Mouse (Mus musculus): ENCODE data around the gene Eif2ak1. TPM values are rescaled to one million over a fixed set of nuclear protein-coding genes. Genes with fewer than 3 reads are reported as not detected.
A peak's percentile ranks its signal among the peaks of the same experiment; 100 is the strongest.
"Not testable (repeated sequence)": the region's sequence is repeated elsewhere in the genome, so short reads cannot be mapped to it uniquely, and the experiment has no call there.

The Eif2ak1 gene
- 45.8 and 46.3 TPM in 2 replicates for total RNA-seq (2017)

DNA sequence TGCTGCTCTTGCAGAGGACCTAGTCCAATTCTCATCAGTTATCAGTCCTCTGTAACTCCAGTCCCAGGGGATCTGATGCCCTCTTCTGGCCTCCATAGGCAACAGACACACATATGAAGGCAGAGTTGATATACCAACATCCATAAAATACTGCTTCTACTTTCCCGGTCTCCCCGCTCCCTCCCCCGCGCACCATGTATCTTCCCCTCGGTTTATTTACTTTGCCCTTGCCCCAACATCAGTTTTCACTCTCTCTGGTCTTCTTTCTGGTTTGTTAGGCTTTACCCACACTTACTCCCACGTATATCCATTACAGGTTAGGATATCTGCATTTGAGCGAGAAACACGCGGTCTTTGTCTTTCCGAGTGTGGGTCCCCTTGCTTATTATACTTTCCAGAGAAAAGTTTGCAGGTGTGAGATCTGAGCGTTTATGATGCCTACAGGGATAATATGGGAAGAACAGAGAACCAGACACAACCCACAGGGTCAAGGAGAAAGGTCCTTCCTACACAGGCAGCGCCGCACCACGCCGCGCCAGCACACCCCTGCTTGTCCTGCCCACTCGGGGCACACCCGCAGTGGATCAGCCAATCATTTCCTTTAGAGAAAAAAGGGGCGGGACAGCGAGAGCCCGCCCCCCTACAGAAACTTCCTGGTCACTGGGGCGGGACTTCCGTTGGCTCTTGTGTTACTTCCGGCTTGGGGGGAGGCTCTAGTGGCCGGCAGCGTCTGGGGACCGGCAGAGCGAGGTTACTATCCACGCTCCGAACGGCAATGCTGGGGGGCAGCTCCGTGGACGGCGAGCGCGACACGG is at the start of gene Eif2ak1:
Eif2ak1 (plus strand) TSS at position 673 of the 815 bp plus-strand sequence.
- peak; percentile 99 for ATAC-seq (ENCODE audit: extremely low read depth, insufficient number of reproducible peaks, low FRiP score, poor library complexity, severe bottlenecking)

DNA sequence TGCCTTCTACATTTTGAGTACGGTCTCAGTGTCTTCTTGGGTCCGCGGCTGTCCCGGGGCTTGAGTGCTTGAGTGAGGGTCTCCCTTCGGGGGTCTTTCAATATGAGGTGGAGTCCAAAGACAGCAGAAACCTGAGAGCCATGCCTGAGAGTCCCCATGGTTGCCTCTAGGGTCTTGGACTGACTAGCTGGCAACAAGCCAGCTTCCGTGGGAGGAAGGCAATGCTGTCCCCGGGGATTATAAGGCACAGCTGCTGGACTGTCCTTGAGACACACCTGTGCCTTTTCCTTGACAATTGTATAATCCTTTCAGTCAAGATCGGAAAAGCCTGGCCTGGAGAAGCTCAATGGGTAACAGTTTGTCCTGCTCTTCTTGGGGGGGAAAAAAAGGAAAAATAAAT is 35.6 kb upstream of the Eif2ak1 start:
- ATAC-seq (ENCODE audit: extremely low read depth, insufficient number of reproducible peaks, low FRiP score, poor library complexity, severe bottlenecking), result no peak

DNA sequence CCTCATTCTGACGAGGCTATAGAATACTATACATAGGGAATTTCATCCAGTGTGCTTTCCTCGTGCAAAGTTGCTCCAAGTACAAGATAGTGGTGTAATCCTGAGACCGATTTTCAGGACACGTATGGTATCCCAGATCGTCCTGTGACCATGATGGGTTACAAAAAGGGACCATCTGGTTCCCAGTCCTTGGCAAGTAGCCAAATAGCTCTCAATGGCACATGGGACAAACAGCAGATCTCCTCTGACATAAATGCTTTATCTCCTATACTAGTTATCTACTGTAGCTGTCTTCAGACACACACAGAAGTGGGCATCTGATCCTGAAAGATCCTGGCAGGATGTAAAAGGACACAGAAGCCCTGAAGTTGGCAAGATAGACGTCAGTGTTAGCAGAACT is 32.2 kb upstream of the Eif2ak1 start:
- no peak for ATAC-seq (ENCODE audit: extremely low read depth, insufficient number of reproducible peaks, low FRiP score, poor library complexity, severe bottlenecking)

DNA sequence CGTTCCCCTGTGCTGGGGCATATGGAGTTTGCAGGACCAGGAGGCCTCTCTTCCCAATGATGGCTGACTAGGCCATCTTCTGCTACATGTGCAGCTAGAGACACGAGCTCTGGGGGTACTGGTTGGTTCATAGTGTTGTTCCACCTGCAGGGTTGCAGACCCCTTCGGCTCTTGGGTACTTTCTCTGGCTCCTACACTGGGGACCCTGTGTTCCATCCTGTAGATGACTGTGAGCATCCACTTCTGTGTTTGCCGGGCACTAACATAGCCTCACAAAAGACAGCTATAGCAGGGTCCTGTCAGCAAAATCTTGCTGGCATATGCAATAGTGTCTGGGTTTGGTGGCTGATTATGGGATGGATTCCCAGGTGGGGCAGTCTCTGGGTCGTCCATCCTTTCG is 16.4 kb upstream of the Eif2ak1 start:
- not testable (repeated sequence) for ATAC-seq (ENCODE audit: extremely low read depth, insufficient number of reproducible peaks, low FRiP score, poor library complexity, severe bottlenecking)

DNA sequence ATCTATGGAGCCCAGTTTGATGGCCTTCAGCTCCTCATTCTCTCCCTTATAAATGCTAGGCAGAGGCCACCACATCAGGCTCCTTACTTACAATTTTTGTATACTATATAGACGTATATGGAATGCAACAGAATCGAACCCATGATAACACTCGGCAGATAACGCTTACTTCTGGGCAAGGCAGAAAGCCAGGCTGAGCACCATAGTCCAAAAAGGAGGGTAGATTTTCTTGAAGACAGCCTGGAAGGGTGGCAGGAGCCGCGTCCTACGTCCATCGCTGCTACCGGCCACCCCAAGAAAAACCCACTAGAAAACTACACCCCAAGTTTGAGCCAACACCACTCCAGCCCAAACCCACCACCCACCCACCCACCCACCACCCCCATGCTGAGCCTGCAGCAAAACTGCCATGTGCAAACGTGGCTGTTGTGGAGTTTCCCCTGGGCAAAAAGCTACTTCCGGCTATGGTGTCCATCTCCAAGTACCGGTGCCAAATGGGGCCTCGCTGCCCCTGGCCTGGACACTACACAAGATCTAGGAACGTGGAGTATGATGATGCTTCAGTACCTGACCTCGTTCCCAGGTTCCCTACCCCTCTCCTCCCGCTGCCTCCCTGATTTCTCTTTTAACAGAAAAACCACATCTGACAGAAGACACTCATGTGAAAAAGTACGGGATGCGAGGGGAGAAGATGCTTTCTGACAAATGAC is 13.4 kb upstream of the Eif2ak1 start:
- no peak for ATAC-seq (ENCODE audit: extremely low read depth, insufficient number of reproducible peaks, low FRiP score, poor library complexity, severe bottlenecking)

DNA sequence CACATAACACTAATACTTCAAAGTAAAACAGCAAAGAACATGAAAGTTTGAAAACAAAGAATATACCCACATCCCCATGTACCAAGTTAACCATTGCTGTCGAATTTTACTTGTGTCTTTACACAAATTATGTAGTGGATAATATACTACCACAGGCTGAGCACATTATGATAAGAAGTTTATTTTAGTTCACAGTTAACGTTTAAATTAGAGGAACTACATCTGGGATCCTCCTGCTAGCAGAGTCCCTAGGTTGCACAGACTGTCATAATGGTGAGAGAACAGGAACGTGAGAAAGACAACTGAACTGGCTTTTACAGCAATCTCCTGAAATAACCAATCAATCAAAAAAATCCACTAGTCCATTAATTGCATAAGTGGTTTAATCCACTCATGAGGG is 10.3 kb upstream of the Eif2ak1 start:
- no peak for ATAC-seq (ENCODE audit: extremely low read depth, insufficient number of reproducible peaks, low FRiP score, poor library complexity, severe bottlenecking)

DNA sequence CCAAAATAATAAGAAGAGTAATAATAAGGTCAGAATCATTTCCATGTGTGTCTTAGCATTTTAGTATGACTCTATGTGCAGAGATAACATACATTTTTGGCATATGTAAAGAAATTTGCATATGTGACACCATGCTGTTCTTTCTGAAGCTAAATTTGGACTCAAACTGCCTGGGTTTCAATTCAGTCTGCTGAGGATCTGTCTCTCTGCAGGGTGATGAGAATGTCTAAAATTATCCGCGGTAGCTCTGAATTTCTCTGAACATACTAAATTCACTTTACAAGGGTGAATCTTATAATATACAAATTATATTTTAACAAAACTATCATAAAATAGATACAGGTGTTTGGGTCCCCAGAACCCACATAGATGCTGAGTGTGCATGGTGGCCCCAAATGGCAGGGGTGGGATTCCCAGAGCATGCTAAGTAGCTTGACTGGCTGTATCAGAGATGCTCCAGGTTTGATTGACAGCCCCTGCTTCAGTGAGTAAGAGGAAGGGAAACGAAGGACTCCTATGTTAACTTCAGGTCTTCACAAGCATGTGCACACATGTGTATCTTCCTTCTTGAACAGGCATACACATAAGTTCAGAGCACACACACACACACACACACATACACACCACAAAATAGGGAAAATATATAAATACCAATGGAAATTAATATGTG is 8.0 kb upstream of the Eif2ak1 start:
- no peak for ATAC-seq (ENCODE audit: extremely low read depth, insufficient number of reproducible peaks, low FRiP score, poor library complexity, severe bottlenecking)

DNA sequence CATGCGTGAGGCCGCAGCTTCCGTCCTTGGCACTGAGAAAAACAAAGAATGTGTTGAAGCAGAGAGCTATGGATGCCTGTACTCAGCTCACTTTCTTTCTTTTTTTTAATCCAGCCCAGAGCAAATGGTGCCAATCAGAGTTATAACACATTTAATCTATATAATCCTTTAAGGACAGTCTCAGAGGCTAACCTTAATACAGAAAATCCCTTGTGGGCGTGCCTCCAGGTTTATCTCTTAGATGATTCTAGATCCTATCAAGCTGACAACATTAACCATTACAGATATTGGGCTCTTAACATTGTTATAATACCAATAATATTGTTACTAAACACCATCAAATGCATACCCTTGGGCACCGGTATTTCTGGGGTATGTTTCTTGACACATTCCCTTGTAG is 5.9 kb upstream of the Eif2ak1 start:
- ATAC-seq (ENCODE audit: extremely low read depth, insufficient number of reproducible peaks, low FRiP score, poor library complexity, severe bottlenecking), result no peak

DNA sequence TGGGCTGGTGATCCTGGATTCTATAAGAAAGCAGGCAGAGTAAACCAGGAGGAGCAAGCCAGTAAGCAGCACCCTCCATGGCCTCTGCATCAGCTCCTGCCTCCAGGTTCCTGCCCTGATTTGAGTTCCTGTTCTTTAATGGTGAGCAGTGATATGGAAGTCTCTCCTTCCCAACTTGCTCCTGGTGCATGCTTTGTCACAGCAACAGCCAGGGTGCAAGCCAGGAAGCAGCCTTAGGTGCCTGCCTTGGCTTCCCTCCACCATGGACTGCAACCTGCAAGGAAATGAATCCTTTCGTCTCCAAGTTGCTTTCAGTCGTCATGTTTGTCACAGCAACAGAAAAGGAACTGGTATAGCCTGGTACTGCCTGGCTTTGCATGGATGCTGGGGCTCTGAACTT is 3.0 kb upstream of the Eif2ak1 start:
- no peak for ATAC-seq (ENCODE audit: extremely low read depth, insufficient number of reproducible peaks, low FRiP score, poor library complexity, severe bottlenecking)

DNA sequence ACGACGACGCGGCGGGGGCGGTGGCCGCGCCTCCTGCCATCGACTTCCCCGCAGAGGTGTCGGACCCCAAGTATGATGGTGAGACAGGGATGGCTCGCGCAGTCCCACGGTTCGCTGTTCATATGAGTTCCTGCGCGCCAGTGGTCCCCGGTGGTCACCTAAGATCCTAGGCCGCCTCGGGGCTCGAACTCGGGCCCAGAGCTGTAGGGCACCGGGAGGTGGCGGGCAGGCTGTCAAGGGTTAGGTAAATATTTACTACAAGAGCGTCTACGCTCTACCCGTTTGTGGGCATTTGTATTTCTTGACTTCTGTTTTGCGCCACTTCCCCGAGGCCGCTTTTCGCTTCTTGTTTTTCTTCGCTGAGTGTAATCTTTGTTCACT is 333 bp downstream of the Eif2ak1 start:
- ATAC-seq (ENCODE audit: extremely low read depth, insufficient number of reproducible peaks, low FRiP score, poor library complexity, severe bottlenecking), result 0 out of 2 replicates have a peak, but pooled peaks have one; percentile 13

DNA sequence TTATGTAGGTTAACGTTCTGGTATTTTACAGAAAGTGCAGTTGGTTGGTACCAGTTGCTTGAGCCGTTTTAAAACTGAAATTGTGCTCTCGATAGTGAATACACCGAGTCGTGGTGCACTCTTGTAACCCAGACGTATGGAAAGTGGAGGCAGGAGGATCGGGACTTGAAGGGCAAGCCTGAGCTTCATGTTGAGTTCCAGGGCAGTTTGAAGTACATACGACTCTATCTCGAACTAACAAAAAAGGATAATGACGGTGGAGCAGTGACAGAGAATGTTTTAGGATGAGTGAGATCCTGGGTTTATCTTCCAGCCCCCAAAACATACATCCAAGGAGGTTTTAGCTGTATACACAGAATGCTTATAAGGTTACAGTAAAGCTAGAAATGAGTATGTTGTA is 873 bp downstream of the Eif2ak1 start:
- no peak for ATAC-seq (ENCODE audit: extremely low read depth, insufficient number of reproducible peaks, low FRiP score, poor library complexity, severe bottlenecking)

DNA sequence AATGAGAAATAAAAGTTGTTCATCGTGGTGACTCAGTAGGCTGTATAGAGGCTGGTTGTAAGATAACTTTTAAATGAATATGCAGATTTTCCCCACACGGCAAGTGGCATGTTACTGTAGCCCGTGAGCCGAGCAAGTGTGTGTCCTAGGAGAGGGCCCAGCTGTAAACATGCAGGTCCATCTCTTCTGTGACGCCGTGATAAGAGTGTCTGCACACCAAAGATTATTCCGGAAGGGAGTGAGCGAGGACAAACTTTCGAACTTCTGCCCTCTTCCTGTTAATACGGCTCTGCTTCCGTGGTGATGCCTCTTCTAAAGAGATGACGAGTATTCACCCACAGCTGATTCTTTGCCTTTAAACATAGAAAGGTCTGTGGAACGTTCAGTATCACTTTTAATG is 1.4 kb downstream of the Eif2ak1 start:
- ATAC-seq (ENCODE audit: extremely low read depth, insufficient number of reproducible peaks, low FRiP score, poor library complexity, severe bottlenecking), result no peak

DNA sequence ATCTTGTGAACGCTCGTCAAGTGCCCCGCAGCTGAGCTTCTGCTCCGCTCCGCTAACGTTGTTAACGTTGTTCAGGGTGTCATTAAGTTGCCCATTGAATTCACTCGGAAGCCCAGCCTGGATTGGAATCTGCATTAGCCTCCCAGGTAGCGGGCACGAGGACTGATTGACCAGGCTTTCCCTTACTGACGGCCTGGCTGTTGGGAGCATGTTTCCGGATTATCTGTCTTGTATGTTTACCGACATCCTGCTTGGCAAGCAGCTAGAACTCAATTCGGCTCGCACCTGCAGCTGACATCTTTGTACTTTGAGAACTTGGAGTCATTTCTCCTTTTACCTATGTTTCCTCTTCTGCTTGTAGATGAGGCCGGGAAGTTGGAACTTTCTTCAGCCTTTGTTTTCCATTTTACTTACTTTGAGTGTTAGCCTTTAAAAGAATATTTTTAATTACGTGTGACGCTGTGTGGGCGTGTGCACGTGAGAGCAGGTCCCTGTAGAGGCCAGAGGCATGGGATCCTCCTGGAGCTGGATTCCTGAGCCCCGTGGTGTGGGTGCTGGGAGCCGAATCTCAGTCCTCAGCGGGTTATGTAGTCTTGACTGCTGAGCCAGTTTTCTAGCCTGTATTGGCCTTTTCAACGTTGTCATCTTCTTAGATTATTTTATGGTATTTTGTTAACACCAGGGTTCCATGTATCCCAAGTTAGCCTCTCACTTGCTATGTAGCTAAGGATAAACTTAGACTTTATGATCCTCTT is 2.5 kb downstream of the Eif2ak1 start:
- no peak for ATAC-seq (ENCODE audit: extremely low read depth, insufficient number of reproducible peaks, low FRiP score, poor library complexity, severe bottlenecking)

DNA sequence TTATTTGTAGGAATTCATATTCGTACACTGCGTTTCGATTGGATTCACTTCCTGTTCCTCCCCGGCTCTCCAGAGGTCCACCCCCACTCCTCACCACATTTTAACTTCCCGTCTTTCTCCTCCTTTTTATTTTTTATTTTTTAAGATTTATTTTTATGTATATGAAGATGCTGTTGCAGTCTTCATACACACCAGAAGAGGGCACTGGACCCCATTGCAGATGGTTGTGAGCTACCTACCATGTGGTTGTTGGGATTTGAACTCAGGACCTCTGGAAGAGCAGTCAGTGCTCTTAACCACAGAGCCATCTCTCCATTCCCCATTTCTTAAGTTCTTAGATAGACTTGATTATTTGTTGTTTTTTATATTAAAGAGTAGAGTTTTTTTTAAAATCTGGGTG is 3.2 kb downstream of the Eif2ak1 start:
- no peak for ATAC-seq (ENCODE audit: extremely low read depth, insufficient number of reproducible peaks, low FRiP score, poor library complexity, severe bottlenecking)

DNA sequence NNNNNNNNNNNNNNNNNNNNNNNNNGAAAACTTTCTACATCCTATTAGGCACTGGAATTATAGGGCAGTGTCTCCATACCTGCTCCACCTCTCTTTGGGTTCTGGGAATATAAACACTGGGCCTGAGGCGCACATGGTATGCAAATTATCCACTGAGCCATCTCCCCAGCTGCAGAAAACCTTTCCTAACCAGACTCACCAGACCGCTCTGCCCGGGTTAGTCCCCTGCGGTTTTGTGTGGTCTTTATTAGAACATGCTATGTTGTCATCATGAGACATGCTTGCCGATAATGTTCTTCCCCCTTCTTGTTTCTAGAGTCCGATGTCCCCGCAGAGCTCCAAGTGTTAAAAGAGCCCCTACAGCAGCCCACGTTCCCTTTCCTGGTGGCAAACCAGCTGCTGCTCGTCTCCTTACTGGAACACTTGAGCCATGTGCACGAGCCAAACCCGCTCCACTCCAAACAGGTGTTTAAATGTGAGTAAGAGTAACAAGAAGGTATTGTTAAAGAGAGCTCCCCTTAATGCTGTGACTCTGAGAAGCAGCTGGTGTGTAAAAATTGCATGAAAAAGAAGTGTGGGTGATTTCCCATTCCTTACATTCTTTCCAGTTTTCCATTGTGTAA is 54.1 kb downstream of the Eif2ak1 start:
- ATAC-seq (ENCODE audit: extremely low read depth, insufficient number of reproducible peaks, low FRiP score, poor library complexity, severe bottlenecking), result 0 out of 2 replicates have a peak, but pooled peaks have one; percentile 16

DNA sequence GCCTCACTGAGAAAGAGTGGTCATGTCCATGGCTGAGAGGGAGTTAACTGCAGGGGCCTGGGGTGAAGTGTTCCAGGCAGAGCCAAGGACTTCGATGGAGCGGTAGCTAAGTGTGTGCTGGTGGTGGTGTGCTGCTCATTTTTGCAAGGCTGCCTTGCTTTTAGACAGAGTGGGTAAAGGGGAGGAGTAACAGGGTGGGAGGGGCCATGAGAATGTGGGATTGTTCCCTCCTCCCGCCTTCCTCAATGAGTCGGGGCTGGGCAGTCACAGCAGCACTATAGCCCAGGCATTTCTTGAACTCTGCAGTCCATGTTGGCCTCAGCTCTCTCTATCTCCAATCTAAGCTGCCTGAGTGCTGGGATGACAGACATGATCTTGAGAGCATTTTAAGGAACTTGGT is 57.0 kb downstream of the Eif2ak1 start:
- ATAC-seq (ENCODE audit: extremely low read depth, insufficient number of reproducible peaks, low FRiP score, poor library complexity, severe bottlenecking), result no peak

DNA sequence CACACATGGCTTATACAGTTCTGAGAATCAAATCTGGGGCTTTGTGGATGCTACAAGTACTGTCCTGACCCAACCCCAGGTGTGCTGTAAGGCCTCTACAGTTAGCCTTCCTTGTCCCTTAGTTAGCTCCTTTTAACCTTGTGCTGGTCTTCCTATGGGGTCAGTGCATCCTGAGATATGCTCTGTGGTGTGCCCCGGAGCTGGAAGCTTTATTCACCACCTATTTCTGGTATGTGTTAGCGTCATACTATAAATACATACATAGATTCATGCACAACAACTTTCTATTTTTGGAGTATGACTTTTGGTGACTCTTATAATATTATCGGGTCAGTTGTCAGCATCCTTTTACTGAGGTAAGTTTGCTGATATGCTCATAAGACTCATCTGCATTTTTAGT is 67.7 kb downstream of the Eif2ak1 start:
- no peak for ATAC-seq (ENCODE audit: extremely low read depth, insufficient number of reproducible peaks, low FRiP score, poor library complexity, severe bottlenecking)

DNA sequence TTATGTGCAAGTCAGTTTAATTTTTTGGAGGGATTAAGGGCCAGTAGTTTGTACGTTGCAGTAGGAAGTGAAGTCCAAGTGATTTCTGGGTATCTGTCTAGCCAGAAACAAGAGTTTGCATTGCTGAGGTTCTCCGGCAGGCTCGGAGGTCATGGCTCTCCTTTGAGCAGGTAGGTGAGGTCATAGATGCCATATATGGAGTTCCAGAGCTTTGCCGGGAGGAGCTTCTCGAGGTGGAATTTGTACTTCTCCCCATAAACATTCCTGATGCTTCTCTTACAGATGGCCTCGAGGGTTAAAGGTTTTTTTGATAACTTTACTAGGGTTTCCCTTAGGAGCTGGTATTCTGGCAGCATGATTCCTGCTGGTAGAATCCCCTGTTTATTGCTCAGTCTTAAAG is 73.2 kb downstream of the Eif2ak1 start:
- no peak for ATAC-seq (ENCODE audit: extremely low read depth, insufficient number of reproducible peaks, low FRiP score, poor library complexity, severe bottlenecking)
